Mouse (Mus musculus): ENCODE results near the gene Med23. TPM values are rescaled to one million over a fixed set of nuclear protein-coding genes. Genes with fewer than 3 reads are reported as not detected.

The Med23 gene
- 25.0 and 27.4 TPM in 2 replicates for polyA plus RNA-seq (2015; fragmentation: Nextera tagmentation; extraction: Ambion mirVana)

- Histone ChIP-seq H3K9ac (peak within 1 kb of the TSS; percentile 91), H3K4me3 (peak within 1 kb of the TSS; percentile 92), H3K4me1 (replicated peaks) (peaks cover 3% of the 10 kb centered on the region), H3K27me3 (no peaks in the 10 kb centered on the region), H3K9me3 (no peaks in the 10 kb centered on the region), H3K27ac (replicated peaks) (peak within 1 kb of the TSS; percentile 67; the same call in 1 of the 2 replicates), H3K4me2 (peak within 1 kb of the TSS; percentile 64), H3K36me3 (peaks cover 32% of the 10 kb centered on the region)
- under 1% methylated on average over 36 of the region's 36 CpGs for WGBS
- peak; percentile 100 for ATAC-seq (ENCODE audit: low read depth)
These were observed at the start of gene Med23 for GRCm38 (mm10) chr10:24869760-24870290. Gene Med23, plus strand, starts transcription at chr10:24869986.

- Histone ChIP-seq H3K4me1 (replicated peaks) (0 out of 2 replicates have a peak, but pooled peaks cover 10% of the 10 kb centered on the region), H3K27me3 (no peaks in the 10 kb centered on the region), H3K4me3 (no peak overlapping the region), H3K4me2 (no peak overlapping the region), H3K9ac (no peak overlapping the region), H3K27ac (replicated peaks) (no peak overlapping the region), H3K36me3 (no peaks in the 10 kb centered on the region), H3K9me3 (no peaks in the 10 kb centered on the region)
- ATAC-seq (ENCODE audit: low read depth) = no peak
- 87% methylated on average over 4 of the region's 4 CpGs for WGBS
These were observed 47.7 kb upstream of the Med23 start for GRCm38 (mm10) chr10:24821990-24822676.

- no peak for ATAC-seq (ENCODE audit: low read depth)
- H3K9ac ChIP-seq = no peak overlapping the region
- H3K9me3 ChIP-seq = no peaks in the 10 kb centered on the region
- no peak overlapping the region for H3K4me2 ChIP-seq
- H3K4me1 ChIP-seq (replicated peaks) = 0 out of 2 replicates have a peak, but pooled peaks cover 10% of the 10 kb centered on the region
- no peaks in the 10 kb centered on the region for H3K36me3 ChIP-seq
- no peak overlapping the region for H3K4me3 ChIP-seq
- WGBS = 86% methylated on average over 1 of the region's 1 CpGs
- H3K27me3 ChIP-seq = no peaks in the 10 kb centered on the region
- H3K27ac ChIP-seq (replicated peaks) = no peak overlapping the region
These were observed 46.9 kb upstream of the Med23 start for GRCm38 (mm10) chr10:24822842-24823241.

- Histone ChIP-seq H3K27me3 (no peaks in the 10 kb centered on the region), H3K9me3 (no peaks in the 10 kb centered on the region), H3K36me3 (no peaks in the 10 kb centered on the region), H3K27ac (replicated peaks) (no peak overlapping the region), H3K4me1 (replicated peaks) (0 out of 2 replicates have a peak, but pooled peaks cover 10% of the 10 kb centered on the region), H3K9ac (no peak overlapping the region), H3K4me2 (no peak overlapping the region), H3K4me3 (no peak overlapping the region)
- WGBS = 38% methylated on average over 1 of the region's 1 CpGs
- ATAC-seq (ENCODE audit: low read depth) = no peak
These were observed 46.5 kb upstream of the Med23 start for GRCm38 (mm10) chr10:24823265-24823664.

GRCm38 (mm10) chr10:24823697-24824535, 45.9 kb upstream of the Med23 start:
- H3K27me3 ChIP-seq = no peaks in the 10 kb centered on the region
- no peak overlapping the region for H3K4me2 ChIP-seq
- no peak; the same call in 1 of the 2 replicates for ATAC-seq (ENCODE audit: low read depth)
- no peak overlapping the region for H3K9ac ChIP-seq
- WGBS = 71% methylated on average over 16 of the region's 16 CpGs
- H3K4me3 ChIP-seq = no peak overlapping the region
- H3K36me3 ChIP-seq = no peaks in the 10 kb centered on the region
- no peaks in the 10 kb centered on the region for H3K9me3 ChIP-seq
- no peak overlapping the region for H3K27ac ChIP-seq (replicated peaks)
- 0 out of 2 replicates have a peak, but pooled peaks cover 10% of the 10 kb centered on the region for H3K4me1 ChIP-seq (replicated peaks)

- no peak for ATAC-seq (ENCODE audit: low read depth)
- 0 out of 2 replicates have a peak, but pooled peaks cover 10% of the 10 kb centered on the region for H3K4me1 ChIP-seq (replicated peaks)
- H3K4me3 ChIP-seq = no peak overlapping the region
- no peak overlapping the region for H3K4me2 ChIP-seq
- H3K27me3 ChIP-seq = no peaks in the 10 kb centered on the region
- 79% methylated on average over 8 of the region's 8 CpGs for WGBS
- no peaks in the 10 kb centered on the region for H3K9me3 ChIP-seq
- H3K36me3 ChIP-seq = no peaks in the 10 kb centered on the region
- no peak overlapping the region for H3K27ac ChIP-seq (replicated peaks)
- no peak overlapping the region for H3K9ac ChIP-seq
These were observed 45.2 kb upstream of the Med23 start for GRCm38 (mm10) chr10:24824621-24825020.

GRCm38 (mm10) chr10:24825456-24826081, 44.2 kb upstream of the Med23 start:
- Histone ChIP-seq H3K9me3 (no peaks in the 10 kb centered on the region), H3K27ac (replicated peaks) (no peak overlapping the region), H3K9ac (no peak overlapping the region), H3K4me1 (replicated peaks) (0 out of 2 replicates have a peak, but pooled peaks cover 10% of the 10 kb centered on the region), H3K36me3 (no peaks in the 10 kb centered on the region), H3K4me3 (no peak overlapping the region), H3K27me3 (no peaks in the 10 kb centered on the region), H3K4me2 (no peak overlapping the region)
- no peak for ATAC-seq (ENCODE audit: low read depth)
- 84% methylated on average over 7 of the region's 7 CpGs for WGBS

- Histone ChIP-seq H3K36me3 (no peaks in the 10 kb centered on the region), H3K4me2 (no peak overlapping the region), H3K9ac (no peak overlapping the region), H3K27me3 (no peaks in the 10 kb centered on the region), H3K4me3 (no peak overlapping the region), H3K4me1 (replicated peaks) (0 out of 2 replicates have a peak, but pooled peaks cover 10% of the 10 kb centered on the region), H3K27ac (replicated peaks) (no peak overlapping the region), H3K9me3 (no peaks in the 10 kb centered on the region)
- ATAC-seq (ENCODE audit: low read depth) = no peak
- WGBS = 17% methylated on average over 6 of the region's 6 CpGs
These were observed 43.7 kb upstream of the Med23 start for GRCm38 (mm10) chr10:24826130-24826529.

- Histone ChIP-seq H3K4me1 (replicated peaks) (0 out of 2 replicates have a peak, but pooled peaks cover 10% of the 10 kb centered on the region), H3K4me3 (no peak overlapping the region), H3K9me3 (no peaks in the 10 kb centered on the region), H3K9ac (no peak overlapping the region), H3K27me3 (no peaks in the 10 kb centered on the region), H3K27ac (replicated peaks) (no peak overlapping the region), H3K36me3 (no peaks in the 10 kb centered on the region), H3K4me2 (no peak overlapping the region)
- no peak for ATAC-seq (ENCODE audit: low read depth)
- 95% methylated on average over 4 of the region's 4 CpGs for WGBS
These were observed 41.6 kb upstream of the Med23 start for GRCm38 (mm10) chr10:24828136-24828535.

GRCm38 (mm10) chr10:24830448-24830847, 39.3 kb upstream of the Med23 start:
- ATAC-seq (ENCODE audit: low read depth) = no peak
- no peak overlapping the region for H3K4me3 ChIP-seq
- H3K9ac ChIP-seq = no peak overlapping the region
- no peak overlapping the region for H3K4me2 ChIP-seq
- no peaks in the 10 kb centered on the region for H3K27me3 ChIP-seq
- 89% methylated on average over 5 of the region's 5 CpGs for WGBS
- H3K9me3 ChIP-seq = no peaks in the 10 kb centered on the region
- peaks cover 9% of the 10 kb centered on the region for H3K4me1 ChIP-seq (replicated peaks)
- H3K27ac ChIP-seq (replicated peaks) = no peak overlapping the region
- no peaks in the 10 kb centered on the region for H3K36me3 ChIP-seq

GRCm38 (mm10) chr10:24831377-24832095, 38.2 kb upstream of the Med23 start:
- Histone ChIP-seq H3K36me3 (no peaks in the 10 kb centered on the region), H3K9me3 (no peaks in the 10 kb centered on the region), H3K4me2 (no peak overlapping the region), H3K9ac (no peak overlapping the region), H3K4me1 (replicated peaks) (peaks cover 20% of the 10 kb centered on the region), H3K4me3 (no peak overlapping the region), H3K27ac (replicated peaks) (no peak overlapping the region), H3K27me3 (no peaks in the 10 kb centered on the region)
- WGBS = 81% methylated on average over 14 of the region's 15 CpGs
- no peak for ATAC-seq (ENCODE audit: low read depth)

Data from neural tube, embryonic 13.5 days (tissue).